Mouse (Mus musculus) T-helper 1 cell (primary cell): ENCODE data around the gene Creb5.

Source experiments
- in situ Hi-C: fragments of 300-600 bp; cut with MboI, MseI; formaldehyde crosslinking; loops from one replicate; pipeline ENCODE4 v1.15.1; 2025; ENCODE audit warnings: high pct_unique_total_duplicates

Gene Creb5

DNA sequence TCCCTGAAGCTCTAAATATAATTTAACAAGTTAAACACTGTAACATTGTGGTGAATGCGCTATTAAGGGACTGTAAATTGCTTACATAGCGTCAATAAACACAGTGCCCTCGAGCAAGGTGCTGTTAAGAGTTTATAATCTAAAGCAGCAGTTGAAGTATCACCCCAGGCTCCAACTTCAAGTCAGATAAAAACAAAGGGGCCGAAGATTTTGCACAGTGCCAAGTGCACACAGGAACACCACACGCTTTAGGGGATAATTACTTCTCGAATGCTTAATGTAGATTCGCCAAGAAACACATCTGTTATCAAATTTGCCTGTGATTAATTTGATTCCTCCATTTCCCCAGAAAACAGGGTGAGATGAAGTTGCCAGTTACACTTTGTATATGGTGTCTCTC, 142.3 kb downstream of the Creb5 start:
- in situ Hi-C loops, result no loop called here

DNA sequence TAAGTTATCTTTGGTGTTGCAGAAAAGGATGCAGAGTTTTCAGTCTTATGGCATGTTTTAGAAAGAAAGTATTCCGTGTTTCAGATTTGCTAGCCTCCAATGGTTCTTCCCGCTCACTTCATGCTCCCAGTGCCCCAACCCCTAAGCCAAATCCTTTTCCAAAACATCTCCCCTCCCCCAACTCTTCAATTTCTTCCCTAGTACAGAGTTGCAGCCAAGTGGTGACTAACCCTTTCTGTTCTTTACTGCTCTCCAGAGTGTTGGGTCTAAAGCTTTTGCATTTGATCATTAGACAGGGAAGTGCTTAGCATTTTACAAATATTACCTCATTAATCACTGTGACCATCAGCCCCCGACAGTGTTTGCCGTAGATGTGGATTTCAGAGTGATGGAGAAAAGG, 142.8 kb downstream of the Creb5 start:
- in situ Hi-C loops, result no loop called here

DNA sequence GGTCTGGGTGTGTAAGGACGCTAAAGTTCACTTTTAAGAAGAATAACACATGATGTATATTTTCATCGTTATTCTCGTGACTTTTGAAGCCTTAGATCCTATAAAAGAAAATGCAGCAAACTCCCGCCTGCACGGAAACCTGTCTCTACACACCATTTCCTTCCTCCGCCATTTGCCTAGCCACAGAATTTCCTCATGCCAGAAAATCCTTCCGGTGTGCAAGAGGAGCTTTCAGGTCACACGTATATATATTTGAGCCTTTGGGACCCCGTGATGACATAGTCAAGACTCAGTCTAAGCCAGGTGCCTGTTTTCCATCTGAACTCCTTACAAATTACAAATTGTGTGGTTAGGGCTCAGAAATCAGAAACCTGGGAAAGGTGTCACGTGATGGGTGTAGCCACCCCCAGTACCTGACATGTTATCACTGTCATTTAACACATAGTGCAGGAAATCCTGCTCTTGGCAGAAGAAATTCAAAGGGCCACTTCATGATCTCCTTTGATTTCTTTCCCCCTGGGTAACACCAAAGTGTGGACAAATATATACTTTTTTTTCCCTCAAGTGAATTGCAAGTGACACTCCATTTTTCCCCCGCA, 158.9 kb downstream of the Creb5 start:
- in situ Hi-C loops, result no loop called here

DNA sequence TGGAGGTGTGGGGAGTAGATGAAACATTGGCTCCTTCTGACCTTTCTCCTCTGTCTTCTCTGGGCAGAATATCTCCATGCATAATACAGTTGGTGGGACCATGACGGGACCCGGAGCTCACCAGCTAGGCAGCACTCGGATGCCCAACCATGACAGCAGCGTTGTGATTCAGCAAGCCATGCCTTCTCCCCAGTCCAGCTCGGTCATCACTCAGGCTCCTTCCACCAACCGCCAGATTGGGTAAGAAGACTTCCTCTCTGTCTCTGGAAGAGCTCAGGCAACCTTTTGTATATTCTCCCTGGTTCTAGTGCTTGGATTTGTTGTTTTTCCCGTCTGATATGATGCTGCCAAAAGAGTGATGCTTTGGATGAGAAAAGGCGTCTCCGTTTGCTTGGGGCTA, 160.4 kb downstream of the Creb5 start:
- in situ Hi-C loops, result no loop called here

DNA sequence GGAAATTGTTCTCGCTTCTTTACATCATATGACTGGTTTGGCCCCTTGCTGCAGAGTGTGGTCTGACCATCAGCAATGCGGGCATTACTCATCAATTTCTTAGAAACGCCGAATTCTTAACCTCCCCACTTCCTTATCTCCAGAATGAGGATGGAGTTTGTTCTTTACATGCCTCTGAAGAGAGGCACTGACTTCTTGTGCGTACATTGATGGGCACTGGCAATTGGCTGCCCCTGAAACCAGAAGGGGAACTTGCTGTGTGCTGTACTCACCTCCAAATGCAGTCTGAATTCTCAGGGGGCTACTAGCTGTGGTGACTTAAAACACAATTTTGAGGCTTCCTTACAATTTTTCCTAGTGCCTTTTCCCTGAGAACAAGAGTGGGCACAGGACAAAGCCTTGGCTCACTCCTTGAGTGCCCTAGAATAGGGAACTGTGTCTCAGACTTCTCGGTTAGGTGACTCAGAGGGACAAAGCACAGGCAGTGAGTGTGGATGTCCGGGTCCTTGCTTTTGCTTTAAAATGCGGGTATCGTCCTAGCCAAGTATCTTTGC, 161.3 kb downstream of the Creb5 start:
- in situ Hi-C loops, result no loop called here

DNA sequence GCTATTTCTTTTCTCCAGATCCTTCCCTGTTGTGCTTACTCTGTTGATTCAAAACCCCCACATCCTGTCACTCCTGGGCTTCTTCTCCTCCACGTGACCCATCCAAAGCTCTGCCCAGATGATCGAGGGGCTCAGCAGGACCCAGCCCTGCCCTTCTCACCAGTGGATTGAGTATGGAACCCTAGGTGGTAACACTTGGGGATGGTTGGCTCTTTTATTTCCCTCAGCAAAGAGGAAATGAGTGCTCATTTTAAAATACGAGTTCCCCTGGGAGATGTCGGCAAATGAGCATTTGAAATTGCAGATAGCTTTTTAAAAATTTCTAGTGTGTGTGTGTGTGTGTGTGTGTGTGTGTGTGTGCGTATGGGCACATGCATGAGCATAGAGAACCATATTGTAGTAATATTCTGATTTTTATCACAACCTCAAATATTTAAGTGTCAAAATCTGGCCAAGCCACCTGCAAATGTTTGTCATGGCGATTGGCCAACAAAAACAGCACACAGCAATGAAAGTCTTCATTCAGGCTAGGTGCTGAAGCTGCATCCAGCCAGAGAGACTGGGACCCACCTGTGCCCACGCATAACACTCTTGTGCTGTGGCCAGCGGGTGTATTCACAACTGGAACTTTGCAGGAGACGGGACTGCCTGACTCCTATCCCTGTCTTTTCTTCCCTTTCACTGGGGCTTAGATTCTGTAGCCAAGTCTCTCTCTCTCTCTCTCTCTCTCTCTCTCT, 162.5 kb downstream of the Creb5 start:
- in situ Hi-C loops, result no loop called here

DNA sequence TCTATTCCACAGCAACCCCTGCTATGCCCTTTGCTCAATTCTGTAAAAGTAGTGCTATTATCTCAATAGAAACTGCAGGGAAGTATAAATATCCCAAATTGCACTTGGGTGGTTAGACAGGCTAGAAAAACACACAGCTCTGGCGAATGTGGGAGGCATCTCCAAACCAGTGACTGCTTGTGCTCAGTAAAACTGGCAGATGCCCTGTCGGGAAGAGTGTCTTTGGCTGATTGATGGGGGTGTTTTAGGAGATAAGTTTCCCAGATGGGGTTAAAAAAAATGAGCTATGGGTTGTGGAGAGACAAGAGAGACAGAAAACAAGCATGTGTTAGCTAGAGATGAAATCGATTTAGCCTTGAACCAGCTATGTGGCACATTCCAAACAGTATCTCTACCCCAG, 163.4 kb downstream of the Creb5 start:
- in situ Hi-C loops, result no loop called here

DNA sequence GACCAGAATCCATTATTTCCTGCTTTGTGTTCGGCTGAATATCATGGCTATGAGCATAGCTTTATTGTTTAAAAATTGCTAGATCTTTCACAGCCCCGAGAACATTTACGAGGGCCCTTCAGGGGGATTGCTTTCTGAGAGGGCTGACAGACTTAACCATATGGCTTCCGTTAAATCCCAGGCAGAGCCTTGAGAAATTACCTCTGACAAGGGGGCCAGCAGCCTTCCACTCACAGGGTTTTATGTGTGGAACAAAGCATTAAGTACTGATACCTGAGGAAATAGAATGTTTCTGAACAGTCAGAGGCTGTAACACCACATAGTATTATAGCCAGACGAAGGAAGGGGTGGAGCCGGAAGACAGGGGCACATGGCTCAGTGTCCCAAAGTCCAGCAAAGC, 165.2 kb downstream of the Creb5 start:
- in situ Hi-C loops, result no loop called here

DNA sequence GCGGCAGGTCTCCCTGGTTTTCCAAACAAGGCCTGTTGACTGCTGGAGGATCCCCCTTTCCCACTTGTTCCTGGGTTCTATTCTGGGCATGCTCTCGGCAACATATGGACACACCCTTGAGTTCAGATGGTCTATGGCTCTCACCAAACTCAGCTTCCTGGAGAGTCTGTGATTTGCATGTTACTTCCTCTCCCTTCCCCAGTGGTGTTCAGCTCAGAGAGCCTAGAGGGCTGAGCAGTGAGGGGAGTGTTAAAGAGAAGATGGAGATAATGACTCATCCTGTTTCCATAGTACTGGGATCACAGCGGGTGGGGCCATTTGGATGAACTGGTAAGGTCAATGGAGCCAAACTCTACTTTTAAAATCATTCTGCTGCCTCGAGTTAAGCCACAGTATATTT, 168.4 kb downstream of the Creb5 start:
- in situ Hi-C loops, result no loop called here

DNA sequence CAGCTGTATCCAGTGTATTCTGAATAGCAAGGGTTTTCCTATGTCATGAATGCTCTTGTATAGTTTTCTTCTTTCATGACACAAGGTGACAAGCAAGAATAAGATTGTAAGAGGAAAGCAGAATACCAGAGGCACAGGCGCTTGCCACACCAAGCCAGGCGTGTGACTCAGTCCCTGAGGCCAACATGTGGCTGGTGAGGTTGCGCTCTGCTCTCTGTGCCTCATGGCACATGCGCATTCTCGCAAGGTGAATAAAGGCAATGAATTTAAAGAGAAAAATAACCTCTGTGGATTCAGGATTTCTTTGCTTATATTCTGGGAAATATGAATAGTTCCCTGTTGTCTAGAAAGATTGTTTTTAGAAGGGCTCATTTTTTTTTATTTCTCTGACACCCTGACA, 169.0 kb downstream of the Creb5 start:
- in situ Hi-C loops, result no loop called here

DNA sequence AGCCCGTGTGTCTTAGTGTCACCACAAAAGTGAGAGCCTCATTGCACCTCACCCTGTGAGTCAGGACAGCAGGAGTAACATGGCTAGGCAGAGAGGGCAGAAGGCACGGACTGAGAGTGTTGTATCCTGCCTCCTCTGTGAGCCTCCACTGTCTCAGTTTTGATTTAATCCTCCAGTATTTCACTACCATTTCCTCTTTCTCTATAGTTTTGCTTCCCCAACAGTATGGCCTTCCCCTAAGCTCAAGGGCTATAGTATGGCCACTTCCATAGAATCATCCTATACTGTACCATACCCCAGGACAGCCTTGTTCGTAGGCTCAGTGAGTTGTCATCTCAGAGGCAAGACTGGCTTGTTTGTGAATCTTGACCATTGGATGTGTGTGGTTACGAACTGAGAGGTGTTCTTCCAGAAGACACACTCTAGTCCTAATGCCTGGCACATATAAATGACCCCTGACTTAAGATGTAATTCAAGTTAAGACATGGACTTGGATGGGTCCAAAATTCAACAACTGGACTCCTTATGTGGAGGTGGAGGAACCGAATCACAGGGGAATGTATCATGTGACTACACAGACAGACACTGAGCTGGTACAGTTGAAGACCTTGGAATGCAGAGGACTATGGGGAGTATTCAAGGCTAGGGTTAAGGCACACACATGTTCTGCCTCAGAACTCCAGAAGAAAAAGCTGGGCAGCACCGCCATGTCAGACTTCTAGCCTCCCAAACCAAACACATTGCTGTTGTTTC, 173.1 kb downstream of the Creb5 start:
- in situ Hi-C loops, result no loop called here

DNA sequence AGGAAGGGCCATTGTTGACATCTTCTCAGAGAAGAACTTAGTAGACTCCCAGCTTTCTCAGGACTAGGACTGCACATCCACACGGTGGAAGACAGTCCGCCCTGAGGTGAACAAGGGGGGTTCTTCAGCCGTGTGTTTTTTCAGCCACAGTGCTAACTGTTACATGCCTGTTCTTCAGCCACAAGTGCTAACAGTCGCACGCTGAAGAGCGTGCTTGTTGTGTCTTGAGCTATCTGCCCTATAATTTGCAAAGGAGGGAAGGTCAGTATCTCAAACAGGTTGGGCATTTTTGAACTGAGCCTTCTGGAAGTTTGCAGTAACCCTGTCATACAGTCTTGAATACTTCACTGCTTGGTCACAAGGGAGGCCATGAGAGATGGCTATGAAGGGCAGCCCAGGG, 174.0 kb downstream of the Creb5 start:
- in situ Hi-C loops, result no loop called here

DNA sequence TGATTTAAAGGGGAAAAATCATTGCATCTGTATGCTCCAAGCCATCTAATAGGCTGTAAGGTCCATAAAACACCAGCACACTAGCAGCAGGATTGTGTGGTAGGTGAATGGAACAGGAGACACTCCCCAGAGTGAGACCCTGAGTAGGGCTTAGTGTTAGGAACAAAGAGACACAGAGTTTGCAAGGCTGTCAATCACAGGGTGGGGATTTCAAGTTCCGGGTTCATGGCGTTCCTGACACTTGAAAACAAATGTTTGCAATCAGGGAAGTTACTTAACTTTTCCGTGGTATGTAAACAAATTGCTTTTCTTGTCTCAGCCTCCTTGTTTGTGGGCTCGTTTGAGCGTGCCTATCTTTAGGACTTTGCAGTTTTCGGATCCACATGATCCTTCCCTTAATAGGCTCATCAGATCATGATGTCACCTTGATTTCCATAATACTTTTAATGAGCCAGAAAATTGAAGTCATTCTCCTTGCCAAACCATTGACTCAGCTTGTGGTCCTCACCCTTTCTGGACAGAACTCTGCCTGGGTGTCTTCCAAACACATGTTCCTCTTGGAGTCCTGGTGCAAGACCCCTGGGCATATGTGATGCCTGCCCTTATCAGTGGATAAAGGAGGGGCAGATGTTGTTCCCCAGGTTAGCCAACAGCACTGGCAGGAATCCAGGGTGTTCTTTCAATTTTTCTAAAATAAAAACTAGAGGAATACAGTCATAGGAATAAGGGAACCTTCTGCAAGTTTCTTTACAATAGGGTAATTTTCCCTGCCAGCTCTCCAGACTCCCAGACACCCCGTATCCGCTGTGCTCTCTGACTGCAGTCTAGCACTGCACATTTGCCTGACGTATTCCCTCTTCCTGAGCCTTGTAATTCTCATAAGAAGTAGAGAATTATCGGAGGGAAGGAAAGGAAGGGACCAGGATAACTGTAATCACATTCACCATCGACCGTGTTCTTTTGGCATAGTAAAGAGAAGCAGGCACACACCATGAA, 175.0 kb downstream of the Creb5 start:
- in situ Hi-C loops, result no loop called here

DNA sequence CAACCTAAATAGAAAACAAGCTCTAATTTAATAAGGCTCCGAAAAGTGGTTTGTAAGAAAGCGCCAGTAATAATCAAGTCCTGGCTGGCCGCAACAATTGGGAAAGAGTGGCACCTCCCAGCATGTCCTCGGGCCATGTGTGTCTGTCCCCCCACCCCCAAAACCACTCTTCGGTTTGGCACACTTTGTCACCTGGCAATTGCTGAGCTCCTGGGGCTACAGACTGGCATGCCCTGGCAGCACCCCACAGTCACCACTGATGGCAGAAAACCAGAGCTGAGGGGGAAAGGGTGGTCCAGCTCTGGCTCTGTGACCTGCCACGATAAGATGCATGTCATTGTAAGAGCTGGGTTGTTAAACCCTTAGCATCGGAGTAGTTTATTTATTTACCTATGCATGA, 175.7 kb downstream of the Creb5 start:
- in situ Hi-C loops, result no loop called here

DNA sequence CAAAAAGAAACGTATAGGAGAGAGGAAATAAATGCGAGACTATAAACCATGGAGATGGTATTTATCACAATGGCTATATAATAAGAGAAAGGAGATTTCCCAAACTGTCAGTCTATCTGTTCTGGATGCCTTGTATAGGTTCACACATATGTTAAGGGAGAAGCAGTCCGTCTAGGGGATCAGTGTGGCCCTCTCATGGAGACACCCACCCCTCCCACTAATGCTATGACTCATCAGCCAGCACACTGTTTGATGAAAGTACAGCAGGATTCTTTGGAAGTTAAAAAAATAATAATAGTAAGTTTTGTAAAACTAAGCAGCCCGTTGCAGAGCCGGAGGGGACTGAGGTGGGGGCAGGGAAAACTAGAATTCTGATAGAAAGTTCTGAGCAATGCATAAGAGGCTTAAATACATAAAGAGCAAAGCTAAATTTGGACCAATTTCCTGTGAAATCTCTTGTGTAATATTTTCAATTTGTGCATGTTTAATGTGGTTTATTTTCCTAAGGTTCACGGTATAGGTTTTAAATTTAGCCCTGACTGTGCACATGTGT, 176.3 kb downstream of the Creb5 start:
- in situ Hi-C loops, result no loop called here

DNA sequence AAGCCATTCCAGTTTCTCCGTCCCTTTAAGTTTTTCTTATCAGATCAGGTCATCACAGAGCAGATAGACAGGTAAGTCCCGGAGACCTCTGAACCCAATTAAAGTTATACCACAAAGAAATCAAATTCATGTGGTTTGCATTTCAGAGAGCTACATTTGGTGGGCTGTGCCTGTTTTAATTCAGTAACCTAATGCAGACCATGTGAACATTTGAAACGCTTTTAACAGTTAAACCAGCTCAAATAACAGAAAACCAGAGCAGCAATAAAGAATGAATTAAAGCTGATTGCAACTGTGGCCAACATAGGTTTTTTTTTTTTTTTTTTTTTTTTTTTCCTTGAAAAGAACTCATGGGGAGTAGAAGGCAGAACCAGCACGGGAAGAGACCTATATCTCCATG, 182.1 kb downstream of the Creb5 start:
- in situ Hi-C loops, result no loop called here

DNA sequence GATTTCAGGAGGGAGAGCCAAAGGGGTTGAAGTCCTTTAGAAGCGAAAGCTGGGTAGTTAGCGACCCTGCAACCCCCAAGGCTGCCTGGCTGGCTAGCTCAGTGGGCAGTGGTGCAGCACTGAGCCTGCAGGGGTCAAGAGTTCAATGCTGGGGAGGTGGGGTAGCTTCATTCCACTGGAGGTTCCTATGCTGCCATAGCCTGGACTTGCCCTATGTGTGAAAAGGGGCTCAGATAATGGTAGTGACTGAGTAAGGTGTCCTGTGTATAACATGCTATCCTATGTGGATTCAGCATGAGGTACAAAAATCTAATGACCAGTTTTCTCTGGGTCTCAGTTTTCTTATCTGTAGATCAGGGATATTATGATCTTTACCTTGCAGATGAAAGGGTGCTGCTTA, 182.6 kb downstream of the Creb5 start:
- in situ Hi-C loops, result no loop called here

DNA sequence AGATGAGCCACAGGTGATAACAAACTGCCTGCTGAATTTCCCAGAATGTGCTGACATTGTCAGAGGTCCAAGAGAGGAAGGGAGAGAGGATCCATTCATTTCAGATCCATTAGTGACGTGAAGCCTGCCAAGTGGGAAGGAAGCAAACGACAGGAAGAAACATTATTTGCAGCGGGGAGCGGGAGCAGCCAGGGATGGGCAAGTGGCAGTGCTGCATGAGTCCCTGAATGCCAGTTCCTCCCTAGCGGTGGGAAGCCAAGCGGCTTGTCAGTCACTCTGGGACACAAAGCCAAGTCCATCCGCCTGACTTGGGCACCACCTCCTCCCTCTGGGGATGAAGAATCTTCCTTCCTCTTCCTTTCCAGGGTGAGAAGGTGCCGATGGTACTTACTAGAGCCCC, 183.5 kb downstream of the Creb5 start:
- in situ Hi-C loops, result no loop called here

DNA sequence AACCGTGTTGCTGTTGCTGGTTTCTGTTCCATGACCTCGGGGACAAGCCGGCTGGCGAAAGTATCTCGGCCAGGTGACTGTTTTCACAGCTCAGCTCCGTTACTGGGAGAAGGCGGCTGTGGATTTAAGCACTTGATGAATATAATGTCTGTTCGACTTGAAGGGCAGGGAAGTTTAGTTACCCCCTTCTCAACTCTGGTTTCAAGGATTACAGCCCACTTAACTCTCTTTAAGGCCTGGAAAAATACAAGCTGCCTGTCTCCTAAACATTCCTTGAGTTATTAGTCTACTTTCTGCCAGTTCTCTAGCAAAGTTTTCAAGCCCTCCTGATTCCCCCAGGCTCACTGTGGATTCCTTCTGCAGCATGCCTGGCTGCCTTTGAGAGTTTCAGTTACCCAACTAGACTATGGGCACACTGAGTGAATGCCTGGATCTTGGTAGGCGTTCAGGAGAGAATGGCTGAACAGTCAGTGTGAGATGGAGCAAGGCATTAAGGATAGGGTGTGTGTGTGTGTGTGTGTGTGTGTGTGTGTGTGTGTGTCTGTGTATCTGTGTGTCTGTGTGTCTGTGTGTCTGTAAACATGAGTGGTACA, 184.0 kb downstream of the Creb5 start:
- in situ Hi-C loops, result no loop called here

DNA sequence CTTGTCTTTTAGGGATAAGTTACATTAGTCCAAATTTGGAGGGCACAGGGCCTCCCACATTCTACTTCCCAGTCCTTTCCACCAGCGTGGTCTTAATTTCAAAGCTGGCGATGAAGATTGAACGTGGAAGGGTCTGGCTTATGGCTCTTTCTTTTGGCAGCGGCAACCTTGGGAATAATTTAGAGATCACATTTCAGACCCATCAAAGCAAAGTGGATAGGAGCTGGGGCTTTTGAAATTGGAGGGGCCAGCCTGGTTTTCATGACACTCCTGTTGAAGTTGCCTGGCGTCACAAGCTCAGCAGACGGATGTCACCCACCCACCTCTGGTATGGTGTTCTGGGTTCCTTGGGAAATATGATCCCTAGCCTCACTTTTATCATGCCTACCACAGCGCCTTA, 185.7 kb downstream of the Creb5 start:
- in situ Hi-C loops, result no loop called here

DNA sequence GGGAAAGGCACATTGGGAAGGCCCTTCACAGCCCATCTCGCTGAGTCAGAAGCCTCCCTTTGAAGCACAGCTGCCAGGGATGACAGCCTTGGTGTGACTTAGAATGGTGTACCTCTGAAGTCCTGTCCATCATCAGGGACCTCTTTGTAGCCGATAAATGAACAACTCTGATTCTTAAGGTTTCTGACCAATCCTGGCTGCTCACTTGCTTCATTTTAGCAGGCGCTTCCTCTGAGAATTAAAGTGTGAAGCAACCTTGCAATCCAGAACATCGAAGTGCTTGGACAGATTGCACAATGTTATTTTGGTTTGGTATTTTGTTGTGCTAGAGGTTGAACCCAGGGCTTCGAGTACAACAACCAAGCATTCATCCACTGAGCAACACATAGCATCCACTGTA, 190.4 kb downstream of the Creb5 start:
- in situ Hi-C loops, result no loop called here
